Mouse (Mus musculus): ENCODE measurements around the gene Nup107.
"Not testable (repeated sequence)": the region's sequence is repeated elsewhere in the genome, so short reads cannot be mapped to it uniquely, and the experiment has no call there.

Gene Nup107

DNA sequence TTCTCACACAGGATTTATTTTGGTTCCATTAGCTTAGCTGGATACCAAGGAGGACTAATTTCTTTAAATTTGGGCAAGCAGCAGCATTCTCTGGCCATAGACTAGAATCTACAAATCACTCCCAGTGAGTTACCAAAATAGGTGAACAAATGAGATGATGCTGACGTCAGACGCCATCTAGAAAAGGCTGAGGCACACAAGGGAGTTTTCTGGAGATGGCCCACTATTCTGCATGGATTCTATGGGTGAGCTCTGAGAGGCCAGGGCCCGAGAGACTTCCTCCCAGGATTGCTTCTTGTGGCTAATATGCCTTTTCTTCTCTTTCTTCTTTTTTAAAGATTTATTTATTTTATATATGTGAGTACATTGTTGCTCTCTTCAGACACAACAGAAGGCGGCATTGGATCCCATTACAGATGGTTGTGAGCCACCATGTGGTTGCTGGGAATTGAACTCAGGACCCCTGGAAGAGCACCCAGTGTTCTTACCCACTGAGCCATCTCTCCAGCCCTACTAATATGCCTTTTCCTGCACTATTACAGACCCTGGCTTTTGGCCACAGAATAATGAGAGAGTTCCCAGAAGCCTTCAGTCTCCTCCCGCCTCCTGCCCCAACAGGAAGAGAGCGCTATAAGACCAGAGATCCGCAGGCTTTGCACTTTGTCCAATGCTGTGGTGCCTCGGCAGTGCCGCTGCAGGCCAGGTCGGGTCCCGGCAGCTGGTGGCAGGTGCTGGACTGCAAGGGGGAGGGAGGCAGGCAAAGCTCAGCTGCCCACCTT lies 27.2 kb downstream of the Nup107 start:
- DNase-seq (ENCODE audit: low spot score), result no peak

DNA sequence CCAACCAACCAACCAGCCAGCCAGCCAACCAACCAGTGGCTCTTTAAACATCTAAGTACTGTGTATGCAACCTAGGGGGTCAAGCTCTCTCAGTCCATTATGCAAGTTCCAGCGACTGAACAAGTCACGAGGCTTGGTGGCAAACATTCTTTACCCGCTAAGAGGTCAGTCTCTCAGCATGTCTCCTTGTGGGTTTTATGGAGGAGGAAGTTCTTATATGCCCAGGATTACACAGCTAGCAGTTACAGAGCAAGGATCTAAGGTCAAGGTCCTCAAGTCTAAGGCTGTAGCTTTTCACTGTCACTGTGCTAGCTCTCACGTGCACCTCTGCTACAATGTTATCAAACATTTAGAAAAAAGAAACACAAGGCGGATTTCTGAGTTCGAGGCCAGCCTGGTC lies 27.9 kb downstream of the Nup107 start:
- DNase-seq (ENCODE audit: low spot score), result no peak

DNA sequence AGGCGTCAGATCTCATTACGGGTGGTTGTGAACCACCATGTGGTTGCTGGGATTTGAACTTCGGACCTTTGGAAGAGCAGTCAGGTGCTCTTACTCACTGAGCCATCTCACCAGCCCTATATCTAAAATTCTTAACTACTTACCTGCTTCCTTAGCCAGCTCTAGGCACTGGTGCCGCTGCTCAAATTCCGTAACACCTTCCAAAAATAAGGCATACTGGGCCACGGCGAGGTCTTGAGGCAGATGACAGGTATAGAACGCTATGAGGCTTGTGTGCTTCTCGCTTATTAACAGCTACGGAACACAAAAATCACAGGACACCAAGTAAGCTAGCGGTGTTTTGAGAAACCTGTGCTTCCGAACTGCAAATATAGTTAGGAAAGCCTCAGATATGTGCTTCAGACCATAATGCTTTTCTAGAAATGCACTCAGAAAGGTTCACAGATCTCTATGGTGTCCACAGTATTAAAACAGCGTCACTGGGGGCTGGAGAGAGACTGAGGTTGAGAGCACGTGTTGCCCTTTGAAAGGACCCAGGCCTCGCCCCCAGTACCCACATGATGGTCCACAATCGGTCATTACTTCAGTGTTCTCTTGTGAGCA lies 28.8 kb downstream of the Nup107 start:
- no peak for DNase-seq (ENCODE audit: low spot score)

DNA sequence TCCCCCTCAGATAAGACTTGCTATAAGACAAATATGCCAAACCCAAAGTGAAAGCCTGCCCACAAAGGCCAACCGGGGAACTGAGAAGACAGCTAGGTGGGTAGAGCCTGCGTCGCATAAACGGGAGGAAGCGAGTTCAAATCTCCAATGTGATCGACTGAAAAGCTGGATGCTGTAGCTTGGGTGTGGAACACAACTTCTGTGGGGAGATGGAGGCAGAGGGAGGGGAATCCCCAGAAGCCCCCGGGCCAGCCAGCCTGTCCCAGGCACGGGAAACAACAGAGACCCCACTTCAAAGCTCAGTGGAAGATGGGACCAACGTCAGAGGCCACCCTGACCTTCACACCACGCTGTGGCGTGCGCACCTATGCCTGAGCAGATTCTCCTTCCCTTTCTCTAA lies 29.5 kb downstream of the Nup107 start:
- DNase-seq (ENCODE audit: low spot score), result no peak

DNA sequence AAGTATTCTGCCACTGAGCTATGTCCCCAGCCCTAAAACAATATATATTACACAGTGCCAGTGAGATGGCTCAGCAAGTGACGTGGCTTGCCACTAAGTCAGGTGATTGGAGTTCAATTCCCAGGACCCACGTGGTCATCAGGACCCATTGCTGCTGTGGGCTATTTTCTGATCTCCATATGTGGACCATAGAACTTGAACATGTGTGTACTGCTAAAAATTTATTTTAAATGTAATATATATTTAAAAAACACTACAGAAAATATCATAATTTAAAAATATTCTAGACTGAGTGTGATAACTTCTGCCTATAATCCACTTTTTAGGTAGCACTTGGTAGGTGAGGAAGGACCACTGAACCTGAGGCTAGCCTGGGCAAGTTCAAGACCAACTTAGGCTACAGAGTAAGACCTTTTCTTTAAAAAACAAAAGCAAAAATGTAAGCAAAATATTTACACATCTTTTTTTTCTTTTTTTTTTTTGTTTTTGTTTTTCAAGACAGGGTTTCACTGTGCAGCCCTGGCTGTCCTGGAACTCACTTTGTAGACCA lies 30.1 kb downstream of the Nup107 start:
- no peak for DNase-seq (ENCODE audit: low spot score)

DNA sequence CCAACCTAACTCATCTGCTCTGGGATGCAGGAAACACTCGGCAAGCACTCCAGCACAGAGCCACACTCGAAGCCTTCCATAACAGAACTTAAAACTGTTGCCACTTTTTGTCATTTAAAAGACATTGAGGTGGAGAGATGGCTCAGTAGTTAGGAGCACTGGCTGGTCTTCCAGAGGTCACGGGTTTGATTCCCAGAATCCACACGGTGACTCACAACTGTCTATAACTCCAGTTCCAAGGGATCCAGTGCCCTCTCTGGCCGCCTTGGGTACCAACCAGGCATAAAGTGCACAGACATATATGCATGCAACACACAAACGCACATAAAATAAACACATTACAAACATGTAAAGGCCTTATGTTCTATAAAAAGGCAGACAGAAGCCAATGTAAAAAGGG lies 31.0 kb downstream of the Nup107 start:
- no peak for DNase-seq (ENCODE audit: low spot score)

DNA sequence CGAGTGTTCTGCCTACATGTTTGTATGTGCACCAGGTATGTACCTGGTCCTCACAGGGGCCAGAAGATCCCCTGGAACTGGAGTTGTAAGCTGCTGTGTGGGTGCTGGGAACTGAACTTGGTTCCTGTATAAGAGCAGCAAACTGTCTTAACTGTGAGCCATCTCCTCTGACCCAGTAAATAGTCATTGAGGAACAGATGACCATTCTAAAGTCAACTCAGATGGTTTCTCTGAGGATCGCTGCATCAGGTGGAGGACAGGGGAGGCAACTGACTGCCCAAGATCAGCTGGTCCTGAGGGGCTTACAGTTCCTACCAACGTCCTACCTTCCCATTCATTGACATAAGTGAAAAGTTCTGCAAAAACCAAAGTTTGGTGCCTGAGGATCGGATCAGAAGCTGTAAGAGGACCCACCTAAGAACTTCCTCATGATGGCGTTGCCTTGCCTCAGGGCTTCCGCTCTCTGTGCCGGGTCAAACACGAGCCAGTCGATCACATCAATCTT lies 31.6 kb downstream of the Nup107 start:
- no peak for DNase-seq (ENCODE audit: low spot score)

DNA sequence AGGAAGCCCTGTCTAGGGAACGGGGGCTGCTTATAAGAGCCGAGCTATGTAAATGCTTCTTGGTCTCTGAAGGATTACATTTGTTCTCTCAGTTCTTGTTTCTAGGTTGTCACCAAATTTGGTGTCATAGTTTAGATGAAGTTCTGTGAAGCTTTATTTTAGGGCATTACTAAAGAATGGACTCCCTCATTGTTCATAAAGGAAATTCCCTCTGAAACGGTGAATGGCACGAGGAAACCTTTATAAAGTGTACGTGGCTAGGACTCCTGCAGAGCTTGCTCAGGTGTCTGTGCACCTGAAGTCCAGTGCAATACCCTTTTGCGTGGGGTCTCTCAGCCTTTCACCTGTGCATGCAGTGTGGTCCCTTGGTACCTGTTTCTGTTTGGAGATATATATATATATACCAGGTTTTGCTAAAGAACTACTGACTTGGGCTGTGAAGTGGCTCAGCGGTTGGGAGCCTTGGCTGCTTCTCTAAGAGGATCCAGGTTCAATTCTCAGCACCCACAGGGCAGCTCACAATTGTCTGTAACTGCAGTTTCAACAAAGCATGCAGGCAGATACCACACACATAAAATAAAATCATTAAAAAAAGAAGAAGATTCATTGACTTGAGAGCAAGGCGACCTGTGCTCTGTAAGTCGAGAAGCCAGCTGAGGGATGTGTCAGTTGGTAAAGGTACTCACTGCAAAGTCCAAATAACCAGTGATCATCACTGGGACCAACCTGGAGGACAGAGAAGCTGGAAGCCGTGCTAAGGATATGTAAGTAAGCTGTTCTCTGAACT lies 32.5 kb downstream of the Nup107 start:
- no peak for DNase-seq (ENCODE audit: low spot score)

DNA sequence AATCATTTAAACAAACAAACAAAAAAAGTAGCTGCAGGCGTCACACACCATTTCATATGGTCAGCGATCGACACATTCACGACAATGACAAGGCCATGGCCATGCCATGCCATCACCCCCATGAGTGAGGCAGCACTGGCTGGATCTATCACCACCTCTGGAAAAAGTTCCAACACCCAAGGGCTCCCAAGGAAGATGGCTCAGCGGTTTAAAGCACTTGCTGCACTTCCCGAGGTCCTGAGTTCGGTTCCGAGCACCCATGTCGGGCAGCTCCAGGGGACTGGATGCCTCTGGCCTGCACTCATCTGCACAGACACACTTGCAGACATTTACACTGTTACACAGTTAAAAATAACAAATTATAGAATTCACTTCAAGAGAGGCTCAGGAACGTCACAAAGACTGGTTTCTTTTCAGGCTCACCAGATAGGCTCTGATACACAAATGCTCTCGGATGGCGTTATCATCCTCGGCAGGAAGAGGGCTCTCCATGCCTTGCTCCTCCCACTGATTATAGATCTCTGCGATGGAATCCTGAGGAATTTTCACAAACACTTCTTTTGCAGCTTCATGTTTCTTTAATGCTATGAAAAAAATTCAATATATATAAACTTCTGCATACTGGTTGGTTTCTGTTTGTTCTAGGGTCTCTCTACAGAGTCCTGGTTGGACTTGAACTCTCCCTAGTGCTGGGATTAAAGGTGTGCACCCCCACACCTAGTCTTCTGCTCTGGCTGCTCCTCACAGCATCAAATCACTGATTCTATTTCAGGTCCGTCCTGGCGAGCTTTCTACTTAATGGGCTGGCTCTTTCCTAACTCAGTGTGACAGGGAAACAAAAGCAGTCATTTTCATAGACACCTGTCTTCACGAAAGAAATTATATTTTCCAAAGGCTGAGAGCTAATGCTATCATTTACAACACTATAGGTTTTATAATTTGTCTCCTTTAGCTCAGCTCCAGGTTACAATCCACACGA lies 33.5 kb downstream of the Nup107 start:
- DNase-seq (ENCODE audit: low spot score), result no peak

DNA sequence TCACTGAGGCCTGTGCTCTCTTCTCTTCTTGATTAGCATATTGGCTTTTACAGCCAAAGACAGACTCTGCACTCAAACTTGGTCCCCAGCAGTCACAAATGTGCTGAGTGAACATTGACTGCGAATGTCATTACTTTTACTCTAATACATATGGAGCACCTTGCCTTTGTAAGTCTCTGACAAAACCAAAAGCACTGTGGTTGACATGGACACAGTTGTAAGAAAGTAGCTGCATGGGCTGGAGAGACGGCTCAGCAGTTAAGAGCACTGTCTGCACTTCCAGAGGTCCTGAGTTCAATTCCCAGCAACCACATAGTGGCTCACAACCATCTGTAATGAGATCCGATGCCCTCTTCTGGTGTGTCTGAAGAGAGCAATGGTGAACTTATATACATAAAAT lies 34.2 kb downstream of the Nup107 start:
- not testable (repeated sequence) for DNase-seq (ENCODE audit: low spot score)

DNA sequence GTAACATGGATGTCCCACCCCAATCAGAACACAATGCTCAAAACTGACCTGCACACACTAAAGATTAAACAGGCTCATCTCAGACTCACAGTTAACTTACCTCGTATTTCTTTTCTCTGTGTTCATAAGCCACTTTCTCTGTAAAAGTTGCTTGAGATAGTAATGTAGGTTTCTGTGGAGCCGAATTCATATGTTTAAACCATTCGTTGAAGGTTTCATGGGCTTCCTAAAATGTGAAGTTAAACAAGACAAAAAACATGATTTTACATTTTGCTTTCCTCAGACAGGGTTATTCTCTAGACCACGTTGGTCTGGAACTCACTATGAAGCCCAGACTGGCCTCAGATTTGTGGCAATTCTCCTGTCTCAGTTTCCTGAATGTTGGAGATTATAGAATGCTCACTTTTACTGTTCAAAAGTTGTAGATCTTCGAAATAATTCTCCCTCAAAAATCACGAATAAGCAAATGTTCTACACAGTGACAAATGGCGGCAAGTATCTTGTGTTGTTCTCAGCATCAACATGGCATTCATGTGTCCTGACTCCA lies 34.6 kb downstream of the Nup107 start:
- no peak for DNase-seq (ENCODE audit: low spot score)

DNA sequence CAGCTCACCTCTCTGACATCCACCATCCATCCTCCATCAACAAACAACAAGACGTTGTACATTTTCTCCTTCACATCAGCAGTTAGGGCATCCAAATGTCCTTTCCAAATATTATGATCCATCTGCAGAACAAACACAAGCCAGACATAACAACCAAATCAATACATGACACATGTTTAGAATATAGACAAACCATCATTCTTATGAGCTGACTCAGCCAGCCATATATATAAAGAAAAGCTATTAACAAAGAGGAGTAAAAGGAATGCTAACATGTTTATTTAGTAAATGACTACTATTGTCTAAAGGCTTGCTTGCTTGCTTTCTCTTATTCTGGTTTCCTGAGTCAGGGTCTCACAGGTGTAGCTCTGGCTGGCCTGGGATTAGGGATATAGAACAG lies 35.2 kb downstream of the Nup107 start:
- DNase-seq (ENCODE audit: low spot score), result no peak

DNA sequence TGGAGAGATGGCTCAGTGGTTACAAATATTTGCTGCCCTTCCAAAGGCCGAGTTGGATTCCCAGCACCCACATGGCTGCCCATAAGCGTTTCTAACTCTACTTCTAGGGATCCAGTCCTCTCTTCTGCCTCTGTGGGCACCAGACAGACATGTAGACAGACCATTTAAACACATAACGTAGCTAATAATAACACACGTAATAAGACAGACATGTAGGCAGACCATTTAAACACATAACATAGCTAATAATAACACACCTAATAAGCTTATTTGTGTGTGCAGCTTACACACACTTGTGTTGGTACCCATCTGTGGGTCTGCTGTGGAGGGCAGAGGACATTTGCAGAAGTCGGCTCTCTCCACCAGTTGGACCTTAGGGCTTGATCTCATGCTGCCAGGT lies 35.7 kb downstream of the Nup107 start:
- DNase-seq (ENCODE audit: low spot score), result no peak

DNA sequence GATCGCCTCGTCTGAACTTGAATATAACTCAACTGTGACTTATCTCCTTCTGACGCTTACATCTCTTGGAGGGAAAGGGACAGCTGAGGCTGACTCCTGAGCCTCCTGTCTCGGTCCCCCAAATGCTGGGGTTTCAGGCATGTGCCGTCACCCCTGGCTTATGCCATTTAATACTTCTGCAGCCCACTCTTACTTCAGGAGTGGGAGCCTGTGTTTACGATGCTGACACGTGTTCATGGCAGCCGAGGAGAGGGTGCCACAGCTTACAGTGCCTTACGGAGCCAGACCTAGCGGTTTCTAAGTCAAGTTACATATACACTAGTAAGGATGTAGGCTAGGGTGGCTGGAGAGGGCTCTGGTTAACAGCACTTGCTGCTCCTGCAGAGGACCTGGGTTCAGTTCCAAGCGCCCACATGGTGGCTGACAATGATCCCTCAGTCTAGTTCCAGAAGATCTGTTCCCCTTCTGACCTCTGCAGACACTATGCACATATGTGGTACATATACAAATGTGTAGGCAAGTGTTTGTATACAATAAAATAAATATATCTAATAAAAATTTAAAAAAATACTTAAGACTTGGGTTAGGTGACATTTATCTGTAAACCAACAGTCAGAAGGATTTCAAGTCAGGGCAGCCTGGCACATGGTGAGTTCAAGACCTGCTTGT lies 36.6 kb downstream of the Nup107 start:
- no peak for DNase-seq (ENCODE audit: low spot score)

DNA sequence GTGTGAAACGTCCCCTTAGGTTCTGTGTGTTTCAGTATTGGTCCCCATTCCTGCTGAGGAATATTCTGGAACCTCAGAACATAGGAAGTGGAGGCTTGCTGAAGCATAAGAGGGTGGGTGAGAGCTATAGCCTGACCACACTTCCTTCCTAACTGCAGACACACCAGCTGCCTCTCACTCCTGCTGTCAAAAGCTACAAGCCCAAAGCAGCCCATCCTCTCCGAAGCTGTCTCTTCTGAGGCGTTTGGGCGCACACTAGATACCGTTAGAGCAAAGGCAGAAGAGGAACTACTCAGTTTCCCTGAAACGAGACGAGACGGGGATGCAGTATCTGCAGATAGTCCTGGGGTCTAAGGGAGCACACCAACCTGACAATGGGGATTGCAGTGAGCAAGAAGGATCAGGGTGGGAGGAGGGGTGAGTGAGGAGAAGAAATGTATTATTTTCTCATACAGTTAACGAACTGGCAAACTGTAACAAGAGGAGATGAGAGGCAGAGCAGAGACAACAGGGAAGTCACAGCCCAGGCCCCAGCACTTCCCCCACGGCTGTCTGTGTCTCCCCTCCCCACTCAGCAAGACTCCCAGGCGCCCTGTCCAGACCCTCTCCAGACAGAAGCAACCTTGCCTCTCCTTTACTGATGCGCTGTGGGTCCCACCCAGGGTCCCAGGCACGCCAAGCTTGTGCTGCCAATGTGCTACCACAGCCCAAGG lies 37.3 kb downstream of the Nup107 start:
- DNase-seq (ENCODE audit: low spot score), result no peak

DNA sequence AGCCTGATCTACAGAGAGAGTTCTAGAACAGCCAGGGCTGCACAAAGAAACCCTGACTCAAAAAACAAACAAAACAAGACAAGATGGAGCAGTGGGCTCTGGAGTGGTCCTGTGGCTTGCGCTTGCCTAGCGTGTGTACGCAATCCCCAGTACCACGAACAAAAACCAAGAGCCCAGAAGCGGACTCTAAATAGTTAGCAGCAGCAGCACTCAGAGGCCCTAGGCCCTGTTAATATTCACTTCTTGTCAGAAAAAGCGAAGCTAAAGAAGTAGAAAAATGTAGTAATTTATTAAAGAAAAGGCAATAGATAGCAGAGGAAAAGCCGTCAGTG lies 37.9 kb downstream of the Nup107 start:
- no peak for DNase-seq (ENCODE audit: low spot score)

DNA sequence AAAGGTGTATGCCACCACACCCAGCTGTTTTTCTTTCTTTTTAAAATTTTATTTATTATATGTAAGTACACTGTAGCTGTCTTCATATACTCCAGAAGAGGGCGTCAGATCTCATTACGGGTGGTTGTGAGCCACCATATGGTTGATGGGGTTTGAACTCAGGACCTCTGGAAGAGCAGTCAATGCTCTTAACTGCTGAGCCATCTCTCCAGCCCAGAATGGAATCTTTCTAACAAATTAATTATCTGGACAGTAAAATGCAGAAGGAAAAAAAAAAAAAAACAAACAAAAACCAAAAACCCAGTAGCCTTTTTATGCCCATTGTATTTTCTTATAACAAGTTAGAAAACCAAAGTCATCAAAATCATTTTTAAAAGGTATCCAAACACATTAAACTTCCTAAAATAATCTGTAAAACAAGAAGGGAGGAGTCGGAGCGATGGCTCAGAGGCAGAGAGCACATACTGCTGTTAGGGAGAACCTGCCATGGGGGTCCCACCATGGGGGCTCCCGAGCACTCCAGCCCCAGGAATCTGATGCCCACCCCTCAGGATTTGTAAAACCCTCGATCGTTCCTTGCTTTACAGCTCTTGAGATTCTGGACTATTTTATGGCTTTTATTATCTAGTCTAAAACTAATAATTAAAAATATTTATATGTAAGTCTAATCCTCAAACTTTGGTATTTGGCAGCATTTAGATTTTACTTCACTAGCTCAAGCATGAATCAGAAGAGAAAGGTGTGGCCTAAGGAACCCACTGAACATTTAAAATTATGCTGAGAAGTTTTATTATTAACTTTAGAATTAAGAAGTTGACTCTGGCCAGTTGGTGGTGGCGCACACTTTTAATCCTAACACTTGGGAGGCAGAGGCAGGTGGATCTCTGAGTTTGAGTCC lies 38.5 kb downstream of the Nup107 start:
- no peak for DNase-seq (ENCODE audit: low spot score)

DNA sequence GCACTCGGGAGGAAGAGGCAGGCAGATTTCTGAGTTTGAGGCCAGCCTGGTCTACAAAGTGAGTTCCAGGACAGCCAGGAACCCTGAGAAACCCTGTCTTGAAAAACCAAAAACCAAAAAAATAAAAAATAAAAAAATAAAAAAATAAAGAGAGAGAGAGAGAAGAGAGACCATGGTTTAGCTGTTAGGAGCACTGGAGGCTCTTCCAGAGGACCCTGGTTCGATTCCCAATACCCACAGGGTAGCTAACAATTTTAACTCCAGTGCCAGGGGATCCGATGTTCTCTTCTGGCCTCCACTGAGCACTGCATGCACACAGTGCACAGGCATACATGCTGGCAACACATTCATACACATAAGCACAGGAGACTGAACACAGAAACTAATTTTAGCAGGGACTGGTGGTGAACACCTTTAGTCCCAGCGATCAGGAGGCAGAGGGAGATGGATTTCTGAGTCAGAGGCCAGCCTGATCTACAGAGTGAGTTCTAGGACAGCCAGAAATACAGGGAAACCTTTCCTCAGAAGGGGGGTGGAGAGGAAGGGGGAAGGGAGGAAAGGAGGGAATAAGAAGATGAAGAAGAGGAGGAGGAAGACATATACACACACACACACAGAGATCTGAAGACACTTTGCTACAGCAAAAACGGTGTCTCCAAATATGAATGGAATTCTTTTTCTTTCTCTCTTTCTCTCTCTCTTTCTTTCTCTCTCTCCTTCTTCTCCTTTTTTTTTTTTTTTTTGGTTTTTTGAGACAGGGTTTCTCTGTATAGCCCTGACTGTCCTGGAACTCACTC lies 39.5 kb downstream of the Nup107 start:
- no peak for DNase-seq (ENCODE audit: low spot score)
